Mouse (Mus musculus) kidney, postnatal 0 days (tissue): ENCODE results near the gene Il10. TPM values are rescaled to one million over a fixed set of nuclear protein-coding genes. Genes with fewer than 3 reads are reported as not detected.
"Not testable (repeated sequence)": the region's sequence is repeated elsewhere in the genome, so short reads cannot be mapped to it uniquely, and the experiment has no call there.

Source experiments
- ATAC-seq: fragments of 200-750 bp; cut with Nextera tagmentation; replicated peaks from 2 replicates; pipeline ENCODE4 v1.8.0; 2017; ENCODE audit warnings: low read depth, moderate number of reproducible peaks, moderate TSS enrichment, moderate library complexity; ENCODE audit not compliant: low FRiP score
- DNase-seq: peaks from one replicate; pipeline ENCODE4 v3.0.0-alpha.2; 2016; ENCODE audit warnings: low spot score
- H3K27ac ChIP-seq: fragments of 300-500 bp; sonication (generic); 2 replicates; pipeline ENCODE4 v1.5.1; 2014; ENCODE audit warnings: mild to moderate bottlenecking
- H3K27me3 ChIP-seq: fragments of 300-500 bp; sonication (generic); 2 replicates; pipeline ENCODE4 v1.6.1; 2014; ENCODE audit warnings: low read length, mixed read lengths; ENCODE audit not compliant: insufficient read depth
- H3K36me3 ChIP-seq: fragments of 300-500 bp; sonication (generic); 2 replicates; pipeline ENCODE4 v1.6.1; 2014; ENCODE audit warnings: low read length, mixed read lengths; ENCODE audit not compliant: insufficient read depth
- H3K4me1 ChIP-seq: fragments of 300-500 bp; sonication (generic); replicated peaks from 2 replicates; pipeline ENCODE4 v1.6.1; 2014; ENCODE audit warnings: antibody characterized with exemption, low read length, mixed read lengths; ENCODE audit not compliant: insufficient read depth
- H3K4me2 ChIP-seq: fragments of 300-500 bp; sonication (generic); 2 replicates; pipeline ENCODE4 v1.6.1; 2014; ENCODE audit warnings: mild to moderate bottlenecking, low read length, moderate library complexity, mixed read lengths
- H3K4me3 ChIP-seq: fragments of 300-500 bp; sonication (generic); replicated peaks from 2 replicates; pipeline ENCODE4 v1.5.1; 2014; ENCODE audit warnings: low read depth, low read length
- H3K9ac ChIP-seq: fragments of 300-500 bp; sonication (generic); 2 replicates; pipeline ENCODE4 v1.6.1; 2014; ENCODE audit warnings: low read depth, low read length
- H3K9me3 ChIP-seq: fragments of 300-500 bp; sonication (generic); replicated peaks from 2 replicates; pipeline ENCODE4 v1.6.1; 2016; ENCODE audit warnings: low read length, inconsistent platforms, mixed read lengths
- CTCF ChIP-seq: IDR thresholded peaks from 2 replicates; pipeline ENCODE4 v1.5.1; 2016; ENCODE audit warnings: antibody characterized with exemption, low read depth, mild to moderate bottlenecking, moderate library complexity
- WGBS: fragments of 180-500 bp; shearing (Covaris S2); extraction: QIAGEN DNeasy Blood & Tissue Kit; methylation state at CpG from one replicate; pipeline ENCODE4 v1.1.7; 2014; 5-methylcytosine and 5-hydroxymethylcytosine counted together
- polyA plus RNA-seq: library from polyadenylated mRNA; unstranded; fragments of >200 nt; fragmentation: Nextera tagmentation; extraction: Ambion mirVana; gene quantifications from 2 replicates; pipeline ENCODE4 v1.2.1, GENCODE M21; 2015

Il10 gene
- polyA plus RNA-seq, 1 experiment from 2014 or later, result 0.14 TPM

- Histone ChIP-seq H3K36me3 (no peaks in the 10 kb centered on the region), H3K4me1 (no peaks in the 10 kb centered on the region), H3K9ac (no peak overlapping the region), H3K27me3 (no peaks in the 10 kb centered on the region), H3K9me3 (no peaks in the 10 kb centered on the region), H3K4me2 (no peak overlapping the region), H3K27ac (no peak overlapping the region), H3K4me3 (no peak overlapping the region)
- TF ChIP-seq CTCF, result no peak
- WGBS, result 89% methylated on average over 6 of the region's 6 CpGs
- DNase-seq (no peak), ATAC-seq (no peak)
Observed at GRCm38 (mm10) chr1:131015281-131015680, 4.4 kb upstream of the Il10 start.

- 91% methylated on average over 7 of the region's 7 CpGs for WGBS
- Histone ChIP-seq H3K4me3 (no peak overlapping the region), H3K9me3 (no peaks in the 10 kb centered on the region), H3K4me1 (no peaks in the 10 kb centered on the region), H3K4me2 (no peak overlapping the region), H3K27ac (no peak overlapping the region), H3K36me3 (no peaks in the 10 kb centered on the region), H3K9ac (no peak overlapping the region), H3K27me3 (no peaks in the 10 kb centered on the region)
- ATAC-seq (no peak), DNase-seq (no peak)
- TF ChIP-seq CTCF, result no peak
Observed at GRCm38 (mm10) chr1:131015879-131016278, 3.8 kb upstream of the Il10 start.

- TF ChIP-seq CTCF, result no peak
- no peak overlapping the region for H3K4me2 ChIP-seq
- peak; percentile 6 for DNase-seq
- H3K4me3 ChIP-seq, result no peak overlapping the region
- no peak overlapping the region for H3K27ac ChIP-seq
- no peaks in the 10 kb centered on the region for H3K9me3 ChIP-seq
- no peak for ATAC-seq
- no peaks in the 10 kb centered on the region for H3K4me1 ChIP-seq
- H3K36me3 ChIP-seq, result no peaks in the 10 kb centered on the region
- no peaks in the 10 kb centered on the region for H3K27me3 ChIP-seq
- no peak overlapping the region for H3K9ac ChIP-seq
- 50% methylated on average over 12 of the region's 12 CpGs for WGBS
Observed at GRCm38 (mm10) chr1:131020425-131021310, 1.0 kb downstream of the Il10 start.

GRCm38 (mm10) chr1:131021438-131021837, 1.8 kb downstream of the Il10 start:
- no peak overlapping the region for H3K4me2 ChIP-seq
- H3K4me3 ChIP-seq, result no peak overlapping the region
- no peak overlapping the region for H3K27ac ChIP-seq
- no peak overlapping the region for H3K9ac ChIP-seq
- DNase-seq (peak; percentile 22), ATAC-seq (0 out of 2 replicates have a peak, but pooled peaks have one; percentile 25)
- TF ChIP-seq CTCF, result no peak
- no peaks in the 10 kb centered on the region for H3K36me3 ChIP-seq
- H3K4me1 ChIP-seq, result no peaks in the 10 kb centered on the region
- WGBS, result 39% methylated on average over 9 of the region's 9 CpGs
- no peaks in the 10 kb centered on the region for H3K9me3 ChIP-seq
- no peaks in the 10 kb centered on the region for H3K27me3 ChIP-seq

GRCm38 (mm10) chr1:131021900-131022590, 2.4 kb downstream of the Il10 start:
- TF ChIP-seq CTCF, result no peak
- H3K27ac ChIP-seq, result no peak overlapping the region
- no peak overlapping the region for H3K4me3 ChIP-seq
- H3K4me2 ChIP-seq, result no peak overlapping the region
- no peaks in the 10 kb centered on the region for H3K4me1 ChIP-seq
- H3K9ac ChIP-seq, result no peak overlapping the region
- no peaks in the 10 kb centered on the region for H3K27me3 ChIP-seq
- no peaks in the 10 kb centered on the region for H3K9me3 ChIP-seq
- 66% methylated on average over 11 of the region's 11 CpGs for WGBS
- no peak for ATAC-seq
- DNase-seq, result no peak
- no peaks in the 10 kb centered on the region for H3K36me3 ChIP-seq

- DNase-seq, result no peak
- H3K9me3 ChIP-seq, result no peaks in the 10 kb centered on the region
- ATAC-seq, result no peak
- TF ChIP-seq CTCF, result no peak
- WGBS, result 35% methylated on average over 5 of the region's 5 CpGs
- no peaks in the 10 kb centered on the region for H3K36me3 ChIP-seq
- no peaks in the 10 kb centered on the region for H3K4me1 ChIP-seq
- no peak overlapping the region for H3K4me2 ChIP-seq
- H3K9ac ChIP-seq, result no peak overlapping the region
- H3K27me3 ChIP-seq, result no peaks in the 10 kb centered on the region
- H3K4me3 ChIP-seq, result no peak overlapping the region
- no peak overlapping the region for H3K27ac ChIP-seq
Observed at GRCm38 (mm10) chr1:131022591-131023249, 3.1 kb downstream of the Il10 start.

- ATAC-seq, DNase-seq: not testable (repeated sequence)
Observed at GRCm38 (mm10) chr1:131023250-131023858, 3.7 kb downstream of the Il10 start.

More at GRCm38 (mm10) chr1:131023250-131023858, 3.7 kb downstream of the Il10 start:
- not testable (repeated sequence) for H3K9me3 ChIP-seq, H3K4me1 ChIP-seq, H3K27ac ChIP-seq, H3K9ac ChIP-seq, H3K4me3 ChIP-seq, H3K27me3 ChIP-seq, H3K36me3 ChIP-seq, H3K4me2 ChIP-seq
- 74% methylated on average over 4 of the region's 4 CpGs for WGBS
